Mouse (Mus musculus) large intestine, adult 2 months (tissue): ENCODE results near the gene Capn15. TPM values are rescaled to one million over a fixed set of nuclear protein-coding genes. Genes with fewer than 3 reads are reported as not detected.

Experiments
- DNase-seq: peaks from one replicate; pipeline ENCODE4 v3.0.0-alpha.2; 2012; ENCODE audit warnings: low read depth, low spot score
- WGBS: fragments of 180-500 bp; shearing (Covaris S2); methylation state at CpG from one replicate; pipeline ENCODE4 v1.1.7; 2018; 5-methylcytosine and 5-hydroxymethylcytosine counted together
- polyA plus RNA-seq: library from polyadenylated mRNA; depleted of rRNA; stranded (reverse); fragments of >200 nt; gene quantifications from 2 replicates; pipeline ENCODE4 v1.2.3, GENCODE M21; 2012; rRNA removed

Capn15 gene
- polyA plus RNA-seq, 1 experiment, result 26.1 TPM

- DNase-seq, result no peak
- WGBS, result 2% methylated on average over 54 of the region's 54 CpGs
These were observed 43.9 kb downstream of the Capn15 start for GRCm38 (mm10) chr17:25941511-25942241.

GRCm38 (mm10) chr17:25934526-25934925, 51.1 kb downstream of the Capn15 start:
- 79% methylated on average over 1 of the region's 1 CpGs for WGBS
- no peak for DNase-seq

- no peak for DNase-seq
- WGBS, result 75% methylated on average over 2 of the region's 2 CpGs
These were observed 60.2 kb downstream of the Capn15 start for GRCm38 (mm10) chr17:25925348-25925747.

GRCm38 (mm10) chr17:25922120-25922519, 63.5 kb downstream of the Capn15 start:
- DNase-seq, result no peak
- WGBS, result 54% methylated on average over 5 of the region's 5 CpGs

DNA sequence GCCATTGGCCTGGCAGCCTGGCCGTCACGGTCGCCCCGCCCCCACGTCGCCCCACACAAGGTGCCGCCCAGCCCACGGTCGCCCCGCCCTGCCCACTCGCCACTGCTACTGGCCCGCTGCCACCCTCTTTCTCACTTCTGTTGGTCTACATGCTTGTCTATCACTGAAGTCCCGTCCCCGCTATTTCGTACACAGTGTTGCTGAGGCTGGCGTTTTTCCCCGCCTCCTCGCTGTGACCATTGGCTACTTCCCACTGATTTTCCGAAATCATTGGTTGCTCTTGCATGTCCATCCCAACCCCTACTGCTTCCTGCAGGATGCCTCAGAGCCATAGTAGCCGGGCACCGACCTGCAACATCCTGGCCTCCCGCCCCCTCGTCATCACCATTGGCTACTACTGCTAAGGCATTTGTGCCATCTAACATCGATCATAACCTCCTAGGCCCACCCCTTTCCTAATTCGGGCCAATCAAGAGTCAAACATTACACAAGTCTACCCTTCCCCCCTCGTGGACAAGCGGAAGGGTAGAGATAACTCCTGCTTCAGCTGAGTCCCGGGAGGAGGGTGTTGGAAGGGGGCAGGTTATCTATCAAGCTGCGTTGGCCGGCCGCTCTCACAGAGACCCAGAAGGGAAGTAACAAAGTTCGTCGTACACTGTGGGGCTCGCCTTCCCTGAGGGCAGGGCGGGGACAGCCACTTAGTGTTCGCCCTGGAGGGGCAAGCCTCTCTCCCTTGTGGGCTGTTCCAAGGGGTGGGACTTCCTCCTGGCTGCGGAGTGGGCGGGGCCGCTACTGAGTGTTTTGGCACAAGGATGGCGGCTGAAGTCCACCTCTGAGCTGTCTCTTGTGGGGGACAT, 65.6 kb downstream of the Capn15 start:
- peak; percentile 97 for DNase-seq
- WGBS, result 1% methylated on average over 39 of the region's 40 CpGs

GRCm38 (mm10) chr17:25919144-25919785, 66.3 kb downstream of the Capn15 start, which contains the start of gene Rab40c:
Gene Rab40c (minus strand): TSS chr17:25919727.
- no peak for DNase-seq
- WGBS, result under 1% methylated on average over 76 of the region's 78 CpGs

DNA sequence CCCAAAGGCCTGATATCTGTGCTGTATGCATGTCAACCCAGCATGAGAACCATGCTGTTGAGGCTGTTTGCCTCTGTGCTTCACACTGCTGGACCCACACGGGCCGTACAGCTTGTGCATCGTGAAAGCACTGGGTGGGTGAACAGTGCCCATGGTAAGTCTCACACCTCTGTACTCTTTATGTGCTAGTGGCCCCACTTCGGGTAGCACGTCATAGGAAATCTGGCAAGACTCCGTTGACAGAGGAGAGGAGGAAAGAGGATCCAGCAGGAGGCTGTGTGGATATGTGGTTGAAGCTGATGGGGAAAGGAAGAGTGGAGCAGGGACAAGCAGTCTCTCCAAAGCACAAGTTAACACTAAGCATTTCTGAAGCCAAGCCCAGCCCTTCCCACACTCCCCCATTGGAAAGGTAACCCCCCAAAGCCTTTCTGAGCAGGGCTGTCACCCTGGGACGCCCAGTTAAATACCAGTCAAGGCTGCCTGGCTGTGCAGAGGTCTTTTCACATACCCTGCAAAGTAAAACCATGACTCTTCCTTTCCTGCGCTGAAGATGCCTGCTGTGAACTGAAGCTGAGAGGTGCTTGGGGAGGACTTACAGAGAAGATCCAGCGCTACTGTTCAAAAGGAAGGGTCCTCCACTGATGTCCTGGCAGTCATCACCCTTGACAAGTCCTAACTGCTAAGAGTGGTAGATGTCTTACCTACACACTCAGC, 67.4 kb downstream of the Capn15 start:
- WGBS, result 53% methylated on average over 9 of the region's 9 CpGs
- DNase-seq, result no peak

DNA sequence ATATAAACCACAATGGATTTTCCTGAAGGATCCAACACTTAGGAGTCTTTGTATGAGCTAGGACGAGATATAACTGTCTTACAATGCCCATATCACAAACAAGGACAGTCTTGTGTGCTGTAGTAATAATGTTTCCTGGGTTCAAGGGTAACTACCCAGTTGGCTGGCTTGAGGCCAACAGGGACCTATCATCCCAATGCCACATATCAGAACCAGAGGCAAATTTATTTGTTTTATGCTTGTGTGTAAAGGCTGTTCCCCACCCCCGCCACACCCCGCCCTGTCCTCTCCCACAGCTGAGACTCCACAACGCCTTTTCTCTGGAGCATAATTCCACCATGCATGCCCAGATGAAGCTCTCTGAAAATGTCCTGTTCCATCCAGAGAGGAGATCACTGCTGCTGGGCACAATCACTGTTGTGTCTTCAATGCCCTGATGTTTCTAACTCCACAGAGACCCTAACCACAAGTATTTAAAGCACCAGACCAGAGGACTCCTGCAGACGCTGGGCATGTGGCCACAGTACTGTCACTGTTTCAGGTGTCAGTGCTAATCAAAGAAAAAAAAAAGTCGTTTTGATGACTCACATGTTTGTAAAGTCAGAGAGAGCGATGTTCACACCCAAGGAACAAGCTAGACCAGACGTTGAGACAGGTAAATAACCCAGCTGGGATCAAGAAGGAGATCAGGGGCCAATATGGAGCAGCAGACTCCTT, 68.5 kb downstream of the Capn15 start:
- peak; percentile 83 for DNase-seq
- WGBS, result 31% methylated on average over 8 of the region's 8 CpGs

DNA sequence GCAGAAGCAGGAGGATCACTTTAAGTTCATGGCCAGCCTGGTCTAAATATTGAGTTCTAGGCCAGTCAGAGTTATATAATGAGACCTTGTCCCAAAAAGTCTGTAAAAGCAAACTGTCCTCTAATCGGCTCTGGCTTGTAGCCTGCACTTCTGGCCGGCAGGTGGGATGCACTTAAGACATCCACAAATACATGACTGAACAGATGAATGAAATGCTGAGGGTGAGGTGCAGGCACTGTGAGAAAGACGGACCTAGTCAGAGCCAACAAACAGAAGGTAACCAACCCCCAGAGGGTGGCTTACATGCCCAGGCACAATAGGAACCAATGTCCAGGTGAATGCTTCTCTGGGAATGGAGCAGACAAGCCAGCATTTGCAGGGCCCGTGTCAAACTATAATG, 71.3 kb downstream of the Capn15 start:
- no peak for DNase-seq
- WGBS, result 59% methylated on average over 4 of the region's 4 CpGs

DNA sequence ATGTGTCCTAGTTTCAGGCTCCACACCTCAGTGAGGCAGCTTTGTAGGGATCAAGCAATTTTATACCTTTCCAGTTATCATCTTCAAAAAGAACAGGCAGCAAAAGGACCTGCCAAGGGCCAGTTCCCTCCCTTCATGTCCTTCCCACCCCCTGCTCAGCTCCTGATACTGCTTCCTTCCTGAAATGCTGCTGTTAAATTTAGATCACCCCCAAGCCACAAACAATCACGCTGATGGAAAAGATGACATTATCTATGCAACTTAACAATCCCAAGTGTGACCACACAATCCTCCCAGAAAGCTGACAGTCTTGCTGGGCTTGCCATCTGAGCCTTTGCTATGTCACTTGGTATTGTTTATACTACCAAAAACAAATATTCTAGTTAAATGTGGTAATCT, 71.7 kb downstream of the Capn15 start:
- no peak for DNase-seq
- 50% methylated on average over 1 of the region's 1 CpGs for WGBS

- 62% methylated on average over 14 of the region's 14 CpGs for WGBS
- no peak for DNase-seq
These were observed 72.3 kb downstream of the Capn15 start for GRCm38 (mm10) chr17:25913186-25913876.

GRCm38 (mm10) chr17:25911816-25912215, 73.8 kb downstream of the Capn15 start:
- DNase-seq, result no peak
- 61% methylated on average over 4 of the region's 4 CpGs for WGBS

Other genes with a start within 250 kb of the Capn15 start
- gene Mslnl, start 249.8 kb downstream of the Capn15 start, polyA plus RNA-seq, result 0.24 and 0.26 TPM in 2 replicates
- 4.8 and 8.4 TPM in 2 replicates for gene Msln, start 231.4 kb downstream of the Capn15 start, polyA plus RNA-seq
- gene Narfl, start 212.0 kb downstream of the Capn15 start, polyA plus RNA-seq, result 19.6 and 30.2 TPM in 2 replicates
- gene Haghl, start 200.1 kb downstream of the Capn15 start, polyA plus RNA-seq, result 24.0 and 26.6 TPM in 2 replicates
- 0.04 TPM in 1 of 2 replicates, not detected in the other for gene Ccdc78, start 199.2 kb downstream of the Capn15 start, polyA plus RNA-seq
- gene Fam173a, start 192.9 kb downstream of the Capn15 start, polyA plus RNA-seq, result 91.8 and 108 TPM in 2 replicates
- gene AC134908.4, start 190.1 kb downstream of the Capn15 start, polyA plus RNA-seq, result 1.3 TPM in 1 of 2 replicates, not detected in the other
- 20.9 and 26.5 TPM in 2 replicates for gene Metrn, start 188.7 kb downstream of the Capn15 start, polyA plus RNA-seq
- 1.6 and 2.1 TPM in 2 replicates for gene Fbxl16, start 176.7 kb downstream of the Capn15 start, polyA plus RNA-seq
- gene Wdr24, start 162.2 kb downstream of the Capn15 start, polyA plus RNA-seq, result 30.4 and 39.6 TPM in 2 replicates
- 48.8 and 54.5 TPM in 2 replicates for gene Jmjd8, start 156.9 kb downstream of the Capn15 start, polyA plus RNA-seq
- gene Stub1, start 152.4 kb downstream of the Capn15 start, polyA plus RNA-seq, result 155 and 157 TPM in 2 replicates
- gene Rhbdl1, start 148.5 kb downstream of the Capn15 start, polyA plus RNA-seq, result 4.1 and 4.6 TPM in 2 replicates
- 22.2 and 32.3 TPM in 2 replicates for gene Gm20683, start 144.0 kb downstream of the Capn15 start, polyA plus RNA-seq
- gene Rhot2, start 140.9 kb downstream of the Capn15 start, polyA plus RNA-seq, result 59.9 and 83.1 TPM in 2 replicates
- gene Wdr90, start 124.3 kb downstream of the Capn15 start, polyA plus RNA-seq, result 18.6 and 19.8 TPM in 2 replicates
- gene Mcrip2, start 117.0 kb downstream of the Capn15 start, polyA plus RNA-seq, result 39.8 and 49.0 TPM in 2 replicates
- gene Mettl26, start 110.7 kb downstream of the Capn15 start, polyA plus RNA-seq, result 78.7 and 115 TPM in 2 replicates
- 0.78 and 1.0 TPM in 2 replicates for gene Wfikkn1, start 104.9 kb downstream of the Capn15 start, polyA plus RNA-seq
- 38.0 and 40.7 TPM in 2 replicates for gene Rab40c, start 66.1 kb downstream of the Capn15 start, polyA plus RNA-seq
- 73.7 and 90.3 TPM in 2 replicates for gene Pigq, start 40.9 kb downstream of the Capn15 start, polyA plus RNA-seq
- not detected in 2 replicates for gene Nhlrc4, start 40.8 kb downstream of the Capn15 start, polyA plus RNA-seq
- gene A930017K11Rik, start 33.2 kb downstream of the Capn15 start, polyA plus RNA-seq, result not detected in 2 replicates
- 41.3 and 65.7 TPM in 2 replicates for gene Rab11fip3, start 83.8 kb upstream of the Capn15 start, polyA plus RNA-seq
- 25.1 and 39.0 TPM in 2 replicates for gene Decr2, start 104.5 kb upstream of the Capn15 start, polyA plus RNA-seq
- gene Nme4, start 109.8 kb upstream of the Capn15 start, polyA plus RNA-seq, result 14.1 and 14.5 TPM in 2 replicates
- gene Tmem8, start 127.5 kb upstream of the Capn15 start, polyA plus RNA-seq, result 222 and 309 TPM in 2 replicates
- 96.4 and 99.2 TPM in 2 replicates for gene Mrpl28, start 137.7 kb upstream of the Capn15 start, polyA plus RNA-seq
- 16.4 and 17.6 TPM in 2 replicates for gene Axin1, start 152.9 kb upstream of the Capn15 start, polyA plus RNA-seq
- gene Pdia2, start 213.3 kb upstream of the Capn15 start, polyA plus RNA-seq, result 0.91 and 0.97 TPM in 2 replicates
- 3.1 and 3.7 TPM in 2 replicates for gene Rgs11, start 217.2 kb upstream of the Capn15 start, polyA plus RNA-seq
- gene Arhgdig, start 222.0 kb upstream of the Capn15 start, polyA plus RNA-seq, result 2.7 and 4.3 TPM in 2 replicates